Mouse (Mus musculus): ENCODE measurements around the gene Hoxa3.

DNA sequence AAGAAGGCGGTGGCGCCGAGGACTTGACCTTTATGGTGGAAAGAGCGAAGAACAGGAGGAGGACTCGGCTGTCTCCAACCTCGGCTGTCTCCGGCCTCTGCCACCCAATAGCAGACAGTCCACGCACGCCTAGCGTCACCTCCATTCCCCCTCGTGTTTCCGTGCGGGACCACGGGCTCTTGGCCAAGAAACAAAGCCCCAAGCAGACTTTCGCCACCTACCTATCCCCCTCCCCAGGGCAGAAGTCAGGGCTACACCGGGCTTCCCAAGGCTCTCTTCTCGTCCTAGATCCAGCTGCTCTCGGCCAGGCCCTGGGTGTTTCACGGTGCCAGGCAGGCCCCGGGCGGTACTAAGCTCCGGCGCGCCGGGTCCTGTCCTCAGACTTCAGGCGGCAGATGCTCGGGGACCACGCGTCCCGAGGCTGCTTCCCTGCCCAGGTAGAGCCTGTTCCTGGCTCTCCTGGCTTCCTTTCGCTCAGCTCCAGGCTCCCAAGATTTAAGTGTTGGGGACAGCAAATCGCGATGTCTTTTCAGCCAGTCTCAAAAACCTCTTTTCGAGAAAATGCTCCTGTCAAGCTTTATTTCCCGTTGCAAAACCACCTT is 39.7 kb upstream of the Hoxa3 start:
- TF ChIP-seq E2F4 (IDR thresholded peaks at IDR 0.05; ENCODE audit: insufficient replicate concordance, low read depth, low read length) (no peak), CTCF (conservative IDR thresholded peaks at IDR 0.05 in 1 of 2, IDR thresholded peaks at IDR 0.05 in 1 of 2; ENCODE audit: low read depth in 2 of 2, low read length in 2 of 2) (no peak), MAZ (IDR thresholded peaks at IDR 0.05; ENCODE audit: low read depth, low read length) (no peak), RCOR1 (conservative IDR thresholded peaks at IDR 0.05; ENCODE audit: low read depth, low read length) (no peak), POLR2A (IDR thresholded peaks at IDR 0.05; ENCODE audit: low read depth, low read length) (no peak), EP300 (IDR thresholded peaks at IDR 0.05; ENCODE audit: low read length) (no peak), MEF2A (IDR thresholded peaks at IDR 0.05; ENCODE audit: borderline replicate concordance, low read depth, low read length) (no peak), KAT2A (IDR thresholded peaks at IDR 0.05; ENCODE audit: insufficient replicate concordance, low read length) (no peak), MAX (IDR thresholded peaks at IDR 0.05; ENCODE audit: low read length) (no peak), ELF1 (IDR thresholded peaks at IDR 0.05; ENCODE audit: low read depth, low read length) (no peak), ZKSCAN1 (IDR thresholded peaks at IDR 0.05; ENCODE audit: borderline replicate concordance, low read depth, low read length) (no peak), MXI1 (IDR thresholded peaks at IDR 0.05; ENCODE audit: low read depth, low read length) (no peak), HCFC1 (IDR thresholded peaks at IDR 0.05; ENCODE audit: low read depth, low read length) (no peak)

Measured in CH12.LX (cell line).